ENCODE assay signal across 10 mouse cellular contexts in the genomic region with DNA sequence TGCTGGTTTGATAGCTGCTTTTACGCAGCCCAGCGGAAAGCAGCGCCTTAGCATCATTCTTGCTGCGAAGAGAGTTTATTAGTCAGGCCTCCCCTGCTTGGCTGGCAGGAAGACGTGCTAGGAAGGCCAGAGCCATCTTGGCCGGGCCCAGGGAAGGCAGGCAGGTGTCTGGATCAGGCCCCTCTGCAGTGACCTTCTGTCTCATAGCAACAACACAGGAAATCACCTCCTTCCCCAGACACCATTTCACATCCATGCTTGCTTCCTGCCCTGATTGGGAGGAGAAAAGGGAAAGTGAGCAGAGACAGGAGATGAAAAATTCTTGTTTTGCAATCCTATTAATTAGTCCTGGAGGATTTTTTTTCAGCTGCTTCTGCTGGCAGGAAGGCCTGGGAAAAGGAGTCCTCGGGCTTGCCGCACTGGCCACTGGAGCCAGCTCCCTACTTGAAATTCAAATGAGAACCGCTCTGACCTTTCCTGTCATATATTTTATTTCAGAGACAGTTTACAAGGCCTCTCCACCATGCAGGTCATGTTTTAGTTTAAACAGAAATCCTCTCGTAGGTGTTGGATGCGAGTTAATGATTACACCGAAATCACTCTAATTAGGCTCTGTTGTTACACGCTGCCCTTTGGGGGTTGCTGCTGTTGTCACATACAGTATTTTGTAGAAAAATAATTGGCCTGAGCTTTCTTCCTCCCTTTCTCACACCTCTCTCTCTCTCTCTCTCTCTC.
DNase-seq lines count a peak whose midpoint lies in the region; ATAC-seq lines count a peak whose summit lies in the region.
"Had no signal": no experiment of that assay in that cellular context is flagged by ENCODE, and none has a peak within 500 bp of the region (broad histone marks: within the 10 kb centered on the region; RNA-seq: fewer than 3 reads in every experiment).

No protein-coding gene starts in this region.

- H3K4me1 ChIP-seq in liver, embryonic 11.5 days (replicated peaks; ENCODE audit: control insufficient read depth, insufficient read depth, low read length): no peaks in the 10 kb centered on the region

- no peak overlapping the region for H3K9ac ChIP-seq in liver, embryonic 11.5 days (ENCODE audit: low read depth, low read length)

- H3K27ac ChIP-seq in liver, embryonic 11.5 days (ENCODE audit: low read depth, low read length): no peak overlapping the region
- H3K27ac ChIP-seq: macrophage had no signal

- H3K9me3 ChIP-seq in liver, embryonic 11.5 days (ENCODE audit: control insufficient read depth, low read length): no peaks in the 10 kb centered on the region
- H3K9me3 ChIP-seq: G1E had no signal

- DNase-seq in liver: peak; percentile 5
- no peak for DNase-seq in liver, embryonic 11.5 days (ENCODE audit: low spot score)
- peak; percentile 12 for DNase-seq in cerebellum, adult 9-10 months
- peak; percentile 11 to 33 for DNase-seq in gastrocnemius, adult 8-10 months (ENCODE audit: low spot score in 2 of 2)
- peak; percentile 35 to 68 for DNase-seq in kidney, postnatal 36 days
- DNase-seq in retina, postnatal 1 day: peak; percentile 50
- no peak for DNase-seq in thymus, postnatal 0 days (ENCODE audit: low spot score)
- no peak for DNase-seq in right cerebral cortex, postnatal 4 days

- no peak overlapping the region for H3K4me3 ChIP-seq in liver, embryonic 11.5 days (ENCODE audit: low read depth, low read length)

- H3K4me2 ChIP-seq in liver, embryonic 11.5 days: no peak overlapping the region

- no peaks in the 10 kb centered on the region for H3K27me3 ChIP-seq in liver, embryonic 11.5 days (replicated peaks; ENCODE audit: control insufficient read depth, insufficient read depth, low read length)

- H3K36me3 ChIP-seq in liver, embryonic 11.5 days (ENCODE audit: control insufficient read depth, insufficient read depth, low read length): no peaks in the 10 kb centered on the region
- H3K36me3 ChIP-seq: G1E had no signal

- no peak for ATAC-seq in liver, embryonic 11.5 days (replicated peaks; ENCODE audit: low FRiP score)

- WGBS in liver, embryonic 11.5 days: 58% methylated on average over 13 of the region's 13 CpGs

Comparison
In these comparisons a context has a peak if more than half of its experiments do, and no peak if none do; other contexts are left out.
1. DNase-seq: peak in liver (single experiment), cerebellum, adult 9-10 months (single experiment), gastrocnemius, adult 8-10 months (2 of 2), kidney, postnatal 36 days (2 of 2) and retina, postnatal 1 day (single experiment); none in liver, embryonic 11.5 days (single experiment), thymus, postnatal 0 days (single experiment) and right cerebral cortex, postnatal 4 days (single experiment).